8 mouse cellular contexts compared by ENCODE assay signal in genomic region chr9:65908394-65909300, GRCm38 (mm10). TPM values are rescaled to one million over a fixed set of nuclear protein-coding genes. Genes with fewer than 3 reads are reported as not detected.
DNase-seq lines count a peak whose midpoint lies in the region; ATAC-seq and TF ChIP-seq lines count a peak whose summit lies in the region.

TSS of gene Trip4 (minus strand) at chr9:65908794.
TSS of gene Csnk1g1 (plus strand) at chr9:65908924.

- no peak; the same call in 1 of the 2 replicates for TF ChIP-seq POLR2A in brain, embryonic 14.5 days (IDR thresholded peaks at IDR 0.05; ENCODE audit: borderline replicate concordance, extremely low read depth, insufficient read depth, insufficient read length, poor library complexity, severe bottlenecking)
- 0 out of 2 replicates have a peak, but pooled peaks have one; percentile 17 for TF ChIP-seq POLR2A in liver, adult 2 months (IDR thresholded peaks at IDR 0.05; ENCODE audit: extremely low read depth, insufficient read depth, low read length)
- peak; percentile 34 for TF ChIP-seq POLR2A in myocyte (IDR thresholded peaks at IDR 0.05; ENCODE audit: insufficient read length, low read depth)

- peak; percentile 100 for DNase-seq in brain, embryonic 14.5 days (ENCODE audit: low read depth)
- peak; percentile 95 for DNase-seq in liver, adult 2 months (ENCODE audit: extremely low read depth, low read depth, low spot score)
- peak; percentile 97 for DNase-seq in splenic B cell, adult 2 months (ENCODE audit: low read depth, low spot score)

- H3K79me3 ChIP-seq in C2C12 (ENCODE audit: low read depth): peaks cover 38% of the 10 kb centered on the region

- H3K79me2 ChIP-seq in C2C12 (ENCODE audit: control insufficient read depth, insufficient read depth): peaks cover 48% of the 10 kb centered on the region
- H3K79me2 ChIP-seq in liver, adult 2 months (ENCODE audit: control insufficient read depth, insufficient read depth, low read length): peaks cover 4% of the 10 kb centered on the region; the same call in 1 of the 2 replicates
- peaks cover 44% of the 10 kb centered on the region for H3K79me2 ChIP-seq in myocyte (ENCODE audit: control insufficient read depth, insufficient read depth)

- H3K27me3 ChIP-seq in C2C12 (ENCODE audit: control insufficient read depth, insufficient read depth, insufficient read length): no peaks in the 10 kb centered on the region
- H3K27me3 ChIP-seq in erythroblast, embryonic 14.5 days (ENCODE audit: control insufficient read depth): no peaks in the 10 kb centered on the region
- no peaks in the 10 kb centered on the region for H3K27me3 ChIP-seq in heart, embryonic 11.5 days (ENCODE audit: control insufficient read depth, insufficient read depth, low read length)
- no peaks in the 10 kb centered on the region for H3K27me3 ChIP-seq in kidney, embryonic 16.5 days (ENCODE audit: insufficient read depth, low read length)
- H3K27me3 ChIP-seq in liver, adult 2 months (ENCODE audit: control insufficient read depth, insufficient read depth, low read length): no peaks in the 10 kb centered on the region
- H3K27me3 ChIP-seq in myocyte (ENCODE audit: control insufficient read depth, insufficient read depth, insufficient read length): no peaks in the 10 kb centered on the region
- no peaks in the 10 kb centered on the region for H3K27me3 ChIP-seq in splenic B cell, adult 2 months (ENCODE audit: control insufficient read depth, insufficient read depth, low read length, poor library complexity, severe bottlenecking)

- H3ac ChIP-seq in C2C12 (ENCODE audit: control insufficient read depth, insufficient read length, low read depth) (peak within 1 kb of the TSS; percentile 62), myocyte (ENCODE audit: control insufficient read depth, insufficient read length) (peak within 1 kb of the TSS; percentile 10)

- peak within 1 kb of the TSS; percentile 84 for H3K27ac ChIP-seq in heart, embryonic 11.5 days (ENCODE audit: low read depth, low read length)
- H3K27ac ChIP-seq in kidney, embryonic 16.5 days (ENCODE audit: low read length): peak within 1 kb of the TSS; percentile 93
- H3K27ac ChIP-seq in liver, adult 2 months (replicated peaks; ENCODE audit: insufficient read depth, low read depth, low read length): peak within 1 kb of the TSS; percentile 9

- WGBS in heart, embryonic 11.5 days (ENCODE audit: insufficient replicate concordance): 1% methylated on average over 37 of the region's 38 CpGs
- WGBS in kidney, embryonic 16.5 days: under 1% methylated on average over 35 of the region's 38 CpGs
- under 1% methylated on average over 38 of the region's 38 CpGs for whole genome bisulfite sequencing in liver, adult 2 months

- H3K4me1 ChIP-seq in erythroblast, embryonic 14.5 days (ENCODE audit: control insufficient read depth): peaks cover 24% of the 10 kb centered on the region
- 0 out of 2 replicates have a peak, but pooled peaks cover 2% of the 10 kb centered on the region for H3K4me1 ChIP-seq in heart, embryonic 11.5 days (ENCODE audit: control insufficient read depth, insufficient read depth, low read length)
- H3K4me1 ChIP-seq in kidney, embryonic 16.5 days (ENCODE audit: insufficient read depth, low read length): 0 out of 2 replicates have a peak, but pooled peaks cover 10% of the 10 kb centered on the region
- H3K4me1 ChIP-seq in liver, adult 2 months (ENCODE audit: control insufficient read depth, insufficient read depth, low read length): peaks cover 2% of the 10 kb centered on the region; the same call in 1 of the 2 replicates

- ATAC-seq in heart, embryonic 11.5 days (replicated peaks; ENCODE audit: insufficient number of reproducible peaks, low FRiP score, low TSS enrichment): peak; percentile 97
- peak; percentile 99 for ATAC-seq in kidney, embryonic 16.5 days (ENCODE audit: low FRiP score, low TSS enrichment)

- H3K4me2 ChIP-seq in heart, embryonic 11.5 days: peak within 1 kb of the TSS; percentile 74
- H3K4me2 ChIP-seq in kidney, embryonic 16.5 days (replicated peaks; ENCODE audit: low read depth, low read length): peak within 1 kb of the TSS; percentile 86
- peak within 1 kb of the TSS; percentile 83 for H3K4me2 ChIP-seq in myocyte (ENCODE audit: low read depth)

- no peaks in the 10 kb centered on the region for H3K9me3 ChIP-seq in erythroblast, embryonic 14.5 days (ENCODE audit: control insufficient read depth, low read length)
- no peaks in the 10 kb centered on the region for H3K9me3 ChIP-seq in heart, embryonic 11.5 days (replicated peaks; ENCODE audit: control insufficient read depth, low read length)
- no peaks in the 10 kb centered on the region for H3K9me3 ChIP-seq in kidney, embryonic 16.5 days (ENCODE audit: low read length)

- peak within 1 kb of the TSS; percentile 88 for H3K9ac ChIP-seq in heart, embryonic 11.5 days (ENCODE audit: low read depth, low read length)
- H3K9ac ChIP-seq in kidney, embryonic 16.5 days (replicated peaks; ENCODE audit: low read length): peak within 1 kb of the TSS; percentile 87
- H3K9ac ChIP-seq in liver, adult 2 months (ENCODE audit: low read depth, low read length): peak within 1 kb of the TSS; percentile 78

- peak within 1 kb of the TSS; percentile 63 for H3K4me3 ChIP-seq in C2C12 (ENCODE audit: insufficient read depth, poor library complexity, severe bottlenecking)
- H3K4me3 ChIP-seq in erythroblast, embryonic 14.5 days (replicated peaks): peak within 1 kb of the TSS; percentile 92
- H3K4me3 ChIP-seq in heart, embryonic 11.5 days (ENCODE audit: low read depth, low read length): peak within 1 kb of the TSS; percentile 86
- H3K4me3 ChIP-seq in kidney, embryonic 16.5 days (ENCODE audit: low read length): peak within 1 kb of the TSS; percentile 95
- H3K4me3 ChIP-seq in liver, adult 2 months (ENCODE audit: insufficient read depth, low read depth, low read length): peak within 1 kb of the TSS; percentile 68
- peak within 1 kb of the TSS; percentile 90 for H3K4me3 ChIP-seq in myocyte

- H3K36me3 ChIP-seq in C2C12 (ENCODE audit: control insufficient read depth, insufficient read depth) (peaks cover 13% of the 10 kb centered on the region), myocyte (ENCODE audit: control insufficient read depth, insufficient read depth) (peaks cover 3% of the 10 kb centered on the region)
- peaks cover 44% of the 10 kb centered on the region for H3K36me3 ChIP-seq in erythroblast, embryonic 14.5 days (ENCODE audit: control insufficient read depth)
- H3K36me3 ChIP-seq in heart, embryonic 11.5 days (ENCODE audit: control insufficient read depth, insufficient read depth, low read length): peaks cover 5% of the 10 kb centered on the region; the same call in 1 of the 2 replicates
- peaks cover 5% of the 10 kb centered on the region for H3K36me3 ChIP-seq in kidney, embryonic 16.5 days (ENCODE audit: insufficient read depth, low read length)
- no peaks in the 10 kb centered on the region for H3K36me3 ChIP-seq in liver, adult 2 months (ENCODE audit: control insufficient read depth, insufficient read depth, low read length)
- H3K36me3 ChIP-seq in splenic B cell, adult 2 months (ENCODE audit: control insufficient read depth, insufficient read depth, low read length, poor library complexity, severe bottlenecking): 0 out of 2 replicates have a peak, but pooled peaks cover 2% of the 10 kb centered on the region

- no peak for TF ChIP-seq CTCF in C2C12 (IDR thresholded peaks at IDR 0.05; ENCODE audit: control insufficient read depth, insufficient read depth, insufficient read length)
- TF ChIP-seq CTCF in brain, embryonic 14.5 days (IDR thresholded peaks at IDR 0.05; ENCODE audit: borderline replicate concordance, extremely low read depth, insufficient read depth, insufficient read length): peak; percentile 29; the same call in 1 of the 2 replicates
- TF ChIP-seq CTCF in liver, adult 2 months (IDR thresholded peaks at IDR 0.05; ENCODE audit: low read depth, low read length): no peak

TF ChIP-seq in C2C12, 6 proteins besides CTCF, POLR2A, EP300 and RAD21:
- TF ChIP-seq MAX (IDR thresholded peaks at IDR 0.05) (no peak), MYOG (IDR thresholded peaks at IDR 0.05; ENCODE audit: control insufficient read depth, extremely low read depth, insufficient read length) (no peak), FOSL1 (IDR thresholded peaks at IDR 0.05; ENCODE audit: insufficient read depth, low read length, poor library complexity, severe bottlenecking) (no peak), MYOD1 (IDR thresholded peaks at IDR 0.05; ENCODE audit: control insufficient read depth, insufficient read length, low read depth) (no peak), CEBPB (IDR thresholded peaks at IDR 0.05; ENCODE audit: low read depth) (no peak), USF1 (IDR thresholded peaks at IDR 0.05; ENCODE audit: low read depth) (no peak)

TF ChIP-seq in myocyte, 11 proteins besides CTCF, POLR2A, EP300 and RAD21:
- peak; percentile 70 for TF ChIP-seq POLR2AphosphoS2 (IDR thresholded peaks at IDR 0.05; ENCODE audit: insufficient read length, low read depth)
- TF ChIP-seq CEBPB (IDR thresholded peaks at IDR 0.05; ENCODE audit: insufficient read depth, poor library complexity, severe bottlenecking): no peak
- TF ChIP-seq SRF (IDR thresholded peaks at IDR 0.05; ENCODE audit: control insufficient read depth, insufficient read length, low read depth): no peak
- TF ChIP-seq REST (IDR thresholded peaks at IDR 0.05; ENCODE audit: insufficient read depth, insufficient read length): no peak
- peak in 1 of 3 experiments; percentile 6 for TF ChIP-seq MYOG (IDR thresholded peaks at IDR 0.05; ENCODE audit: control insufficient read depth in 1 of 3, insufficient read depth in 1 of 3, insufficient read length in 2 of 3, low read depth in 2 of 3)

RNA-seq across cellular contexts. Expression of gene Trip4, which starts in this region (rescaled TPM):
- polyA plus RNA-seq in C2C12 (2012; fragmentation: generic; extraction: Trizol) (6.2 TPM), myocyte (2012; fragmentation: generic; extraction: Trizol) (9.0 TPM)
- polyA plus RNA-seq in brain, embryonic 14.5 days (2012; rRNA removed): 16.3 and 24.1 TPM in 2 replicates
- 0.06 and 0.07 TPM in 2 replicates for polyA plus RNA-seq in erythroblast, embryonic 14.5 days (2012)
- polyA plus RNA-seq in heart, embryonic 11.5 days (2014; fragmentation: Nextera tagmentation; extraction: Ambion mirVana): 29.6 and 30.5 TPM in 2 replicates
- 31.0 and 32.4 TPM in 2 replicates for polyA plus RNA-seq in kidney, embryonic 16.5 days (2015; fragmentation: Nextera tagmentation; extraction: Ambion mirVana)
- 30.9 and 33.6 TPM in 2 replicates for total RNA-seq in liver, adult 2 months (2014; rRNA removed)
- polyA plus RNA-seq in liver, adult 2 months (2012; rRNA removed): 6.4 and 7.2 TPM in 2 replicates

RNA-seq across cellular contexts. Expression of gene Csnk1g1, which starts in this region (rescaled TPM):
- polyA plus RNA-seq in C2C12 (2012; fragmentation: generic; extraction: Trizol) (6.8 TPM), myocyte (2012; fragmentation: generic; extraction: Trizol) (6.8 TPM)
- 17.3 and 26.9 TPM in 2 replicates for polyA plus RNA-seq in brain, embryonic 14.5 days (2012; rRNA removed)
- 0.10 and 0.24 TPM in 2 replicates for polyA plus RNA-seq in erythroblast, embryonic 14.5 days (2012)
- 15.5 and 17.3 TPM in 2 replicates for polyA plus RNA-seq in heart, embryonic 11.5 days (2014; fragmentation: Nextera tagmentation; extraction: Ambion mirVana)
- 12.6 and 16.9 TPM in 2 replicates for polyA plus RNA-seq in kidney, embryonic 16.5 days (2015; fragmentation: Nextera tagmentation; extraction: Ambion mirVana)
- total RNA-seq in liver, adult 2 months (2014; rRNA removed): 5.3 and 5.8 TPM in 2 replicates
- polyA plus RNA-seq in liver, adult 2 months (2012; rRNA removed): 0.77 and 1.6 TPM in 2 replicates

Comparison
In these comparisons a context has a peak if more than half of its experiments do, and no peak if none do; other contexts are left out.
1. Peak in every context shown above with its lines: DNase-seq, ATAC-seq, H3K4me3 ChIP-seq and H3K27ac ChIP-seq.
2. H3K27ac ChIP-seq: peak in every context shown above with its lines; median percentile 93 in kidney, embryonic 16.5 days; 84 in heart, embryonic 11.5 days; 9 in liver, adult 2 months.